Mouse (Mus musculus) adrenal gland, postnatal 4 days (tissue): ENCODE results near the gene Dhx32. TPM values are rescaled to one million over a fixed set of nuclear protein-coding genes. Genes with fewer than 3 reads are reported as not detected.

Source experiments
- DNase-seq, 2 experiments: peaks; one replicate each; pipeline ENCODE4 v3.0.0; 2021 to 2022; ENCODE audit warnings: low spot score in 2 of 2, mixed read lengths in 2 of 2
- long read RNA-seq, 2 experiments: library from polyadenylated mRNA; stranded (forward); transcript quantifications; one replicate each; pipeline ENCODE4 v2.0.0; 2021
- total RNA-seq, 2 experiments: library from RNA; stranded (reverse); gene quantifications; 2 replicates each; pipeline ENCODE4 v1.2.3; 2021

The Dhx32 gene
- 10 to 100 TPM; 54.6 to 57.6 TPM for total RNA-seq
- long read RNA-seq, experiment 1, transcript Dhx32-202 (12 exons, 2,644 nt), result minor isoform, 8 of 65 reads
- long read RNA-seq, experiment 1, transcript Dhx32-201 (12 exons, 2,955 nt), result major isoform, 43 of 65 reads
- long read RNA-seq, experiment 1, partial matches to known transcripts, result 4 of 65 reads
- long read RNA-seq, experiment 1, other reads (novel, unspliced or antisense), result 10 of 65 reads
- long read RNA-seq, experiment 2, transcript Dhx32-201 (12 exons, 2,955 nt), result major isoform, 83 of 142 reads
- long read RNA-seq, experiment 2, transcript Dhx32-202 (12 exons, 2,644 nt), result minor isoform, 16 of 142 reads
- long read RNA-seq, experiment 2, partial matches to known transcripts, result 6 of 142 reads
- long read RNA-seq, experiment 2, other reads (novel, unspliced or antisense), result 32 of 142 reads

DNA sequence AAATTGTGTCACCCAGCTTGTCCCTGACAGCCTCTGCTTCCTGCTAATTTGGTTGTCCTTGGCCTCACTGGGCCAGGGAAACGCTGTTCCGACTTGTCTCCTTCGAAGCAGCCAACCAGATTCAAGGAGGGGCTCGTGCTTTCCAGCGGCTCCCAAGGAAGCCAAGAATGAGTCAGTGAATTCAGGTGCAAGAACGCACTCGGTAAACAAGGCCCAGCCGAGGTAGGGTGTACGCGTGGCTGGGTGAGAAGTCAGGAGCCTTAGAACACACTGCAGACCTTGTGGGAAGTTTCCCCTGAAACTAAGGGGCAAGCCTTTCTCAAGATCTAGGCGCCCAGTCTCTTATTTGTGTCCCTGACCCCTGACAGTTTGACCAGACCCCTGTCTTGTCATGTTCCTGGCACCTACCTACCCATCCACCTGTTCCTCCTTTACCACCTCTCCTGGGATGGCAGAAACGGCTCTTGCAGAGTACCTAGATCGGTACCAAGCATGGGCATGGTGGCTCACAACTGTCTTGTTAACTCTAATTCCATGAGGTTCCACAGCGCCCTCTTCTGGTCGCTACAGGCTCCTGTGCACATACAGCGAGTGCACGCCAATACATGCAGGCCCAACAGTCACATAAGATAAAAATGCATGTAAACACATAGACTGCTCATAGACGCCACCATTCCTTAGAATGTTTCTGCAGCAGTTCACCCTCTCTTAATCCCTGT, at the start of gene Dhx32:
TSS of gene Dhx32 (minus strand) at position 10 of the 719 bp plus-strand sequence.
- DNase-seq, result peak; percentile 43 to 74

DNA sequence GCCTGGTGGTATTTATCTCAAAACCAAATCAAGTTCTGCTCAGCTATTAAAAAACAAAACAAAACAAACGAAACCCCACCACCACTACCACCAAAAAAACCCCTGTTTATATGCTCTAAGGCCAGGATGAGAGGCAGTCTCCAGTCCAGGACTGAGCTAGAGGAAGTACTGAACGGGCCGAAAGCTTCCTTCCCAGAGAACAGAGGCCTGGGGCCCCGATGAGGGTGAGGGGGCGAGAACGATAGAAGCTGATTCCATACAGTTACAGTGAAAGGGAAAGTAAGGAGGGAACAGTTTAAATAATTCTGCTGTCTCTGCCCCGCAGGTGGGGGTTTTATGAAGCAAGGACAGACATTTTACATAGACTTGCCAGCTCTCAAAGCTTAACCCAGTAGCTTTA, 47.1 kb upstream of the Dhx32 start:
- DNase-seq, result no peak

DNA sequence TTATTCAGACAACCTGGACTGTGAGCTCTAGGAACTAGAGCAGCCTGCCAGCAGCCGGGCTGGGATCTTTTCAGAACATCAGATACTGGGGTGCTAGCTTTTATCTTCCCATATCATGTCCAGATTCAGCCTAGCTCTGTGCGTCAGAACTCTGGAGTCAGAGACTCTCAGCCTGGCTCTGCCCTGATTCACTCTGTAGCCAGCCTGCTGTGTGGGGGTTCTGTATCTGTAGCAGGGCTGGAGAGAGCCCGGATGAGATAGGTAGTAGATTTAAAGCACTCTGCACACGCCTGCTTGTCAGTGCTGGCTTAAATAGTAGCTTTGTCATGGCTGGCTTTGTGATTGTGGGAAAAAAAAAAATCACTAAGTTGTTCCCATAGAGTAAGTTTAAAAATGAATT, 46.0 kb upstream of the Dhx32 start:
- no peak for DNase-seq

DNA sequence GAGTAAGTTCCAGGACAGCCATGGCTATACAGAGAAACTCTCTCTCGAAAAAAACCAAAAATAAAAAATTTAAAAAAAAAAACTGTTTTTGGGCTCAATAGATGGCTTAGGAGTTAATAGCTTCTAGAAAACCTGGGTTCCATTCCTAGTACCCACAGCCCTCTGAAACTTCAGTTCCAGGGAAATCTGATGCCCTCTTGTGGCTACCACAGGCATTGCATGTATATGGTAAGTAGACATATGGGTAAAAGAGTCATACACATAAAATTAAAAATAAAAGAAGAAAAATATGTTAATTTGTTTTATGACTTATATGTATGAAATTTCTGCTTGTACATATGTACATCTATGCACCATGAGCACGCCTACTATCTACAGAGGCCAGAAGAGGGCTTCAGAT, 42.1 kb upstream of the Dhx32 start:
- DNase-seq, result no peak

DNA sequence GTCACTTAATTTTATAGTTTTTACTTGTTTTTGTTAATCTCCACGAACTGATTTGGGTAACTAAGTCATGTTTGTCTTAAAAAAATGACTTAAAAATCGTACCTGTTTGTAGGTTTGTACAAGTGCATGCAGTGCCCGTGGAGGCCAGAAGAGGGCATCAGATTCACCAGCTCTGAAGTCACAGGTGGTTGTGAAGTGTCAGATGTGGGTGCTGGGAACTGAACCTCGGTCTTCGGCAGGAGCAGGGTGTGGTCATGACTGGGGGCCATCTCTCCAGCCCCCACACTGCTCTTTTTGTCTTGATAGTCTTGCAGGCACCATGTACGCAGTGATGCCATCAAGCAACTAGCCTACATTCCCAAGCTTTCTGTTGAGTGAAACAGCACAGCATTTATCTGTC, 41.2 kb upstream of the Dhx32 start:
- no peak for DNase-seq

DNA sequence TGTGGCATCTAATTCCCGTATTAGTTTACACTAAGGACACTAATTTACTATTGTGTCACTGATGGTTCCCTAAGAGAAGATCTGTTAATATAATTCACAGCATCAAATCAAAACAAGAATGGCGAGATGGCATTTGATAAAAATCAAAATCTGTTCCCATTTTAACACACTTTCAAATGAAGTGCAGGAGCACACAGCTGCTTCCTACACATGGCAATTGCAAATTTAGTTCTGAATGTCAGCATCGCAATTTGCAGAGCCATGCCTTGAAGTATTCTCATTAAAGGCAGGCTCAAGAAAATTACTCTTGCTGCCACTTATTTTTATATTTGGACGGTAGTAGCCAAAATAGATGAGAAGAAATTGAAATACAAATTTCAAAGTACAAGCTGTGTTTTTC, 30.8 kb upstream of the Dhx32 start:
- DNase-seq, result no peak

DNA sequence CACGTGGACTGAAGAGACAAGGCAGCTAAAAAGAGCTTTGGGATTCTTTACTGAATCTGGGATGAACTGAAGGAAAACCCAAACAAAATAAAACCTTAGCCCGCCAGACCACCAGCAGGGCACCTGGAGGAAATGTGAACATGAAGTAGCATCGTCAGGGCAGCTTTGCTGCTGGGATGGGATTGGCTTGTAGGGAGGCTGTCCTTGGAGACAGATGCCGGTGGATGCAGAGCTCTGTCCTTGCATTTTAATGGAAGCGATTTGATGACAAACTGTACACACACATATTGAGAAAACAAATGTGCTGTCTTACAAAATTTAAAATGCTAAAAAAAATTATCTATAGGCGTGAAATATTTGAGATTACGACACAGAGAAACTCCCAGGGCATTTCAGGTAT, 30.4 kb upstream of the Dhx32 start:
- no peak for DNase-seq

DNA sequence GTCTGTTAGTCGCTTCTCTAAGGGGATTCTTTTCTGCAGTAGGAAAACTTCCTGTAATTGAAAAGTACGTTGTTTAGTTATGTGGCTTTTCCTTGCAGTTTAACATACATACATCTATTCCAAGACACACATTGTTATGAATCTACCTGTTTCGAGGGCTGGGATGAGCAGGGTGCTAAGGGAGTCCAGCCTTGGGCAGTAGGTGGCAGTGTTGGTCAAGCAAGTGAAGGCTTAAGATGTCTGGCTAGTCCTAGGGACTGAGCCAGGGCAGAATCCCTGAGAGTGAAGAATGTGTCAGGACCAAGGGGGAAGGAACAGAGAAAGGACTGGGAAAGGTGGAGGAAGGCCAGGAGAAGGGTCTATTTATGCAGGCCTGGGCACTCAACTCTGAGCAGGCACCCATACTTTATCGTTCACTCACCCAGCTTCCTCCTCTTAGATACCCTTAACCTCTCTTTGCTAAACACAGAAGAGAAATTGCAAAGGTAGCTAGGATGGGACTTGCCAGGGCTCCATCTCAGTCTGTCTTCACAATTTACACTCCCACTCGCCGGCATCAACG, 23.2 kb upstream of the Dhx32 start:
- peak; percentile 11 to 32 for DNase-seq

DNA sequence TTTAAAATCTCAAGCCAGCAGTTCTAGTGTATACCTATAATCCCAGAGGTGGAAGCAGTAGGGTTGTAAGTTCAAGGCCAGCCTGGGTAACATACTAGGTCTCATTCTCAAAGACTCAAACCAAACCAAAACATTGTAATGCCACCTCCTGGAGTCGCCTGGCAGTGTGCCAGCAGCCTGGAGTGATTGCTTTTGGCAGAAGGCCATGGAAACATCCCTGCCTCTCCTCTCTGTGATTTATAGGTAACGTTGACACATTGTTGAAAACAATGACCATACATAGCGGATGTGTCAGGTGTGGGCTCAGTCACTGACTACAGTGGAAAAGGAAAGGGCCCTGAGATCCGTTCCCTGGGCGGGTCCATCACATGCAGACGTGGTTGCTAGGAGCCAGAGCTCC, 19.3 kb upstream of the Dhx32 start:
- no peak for DNase-seq

DNA sequence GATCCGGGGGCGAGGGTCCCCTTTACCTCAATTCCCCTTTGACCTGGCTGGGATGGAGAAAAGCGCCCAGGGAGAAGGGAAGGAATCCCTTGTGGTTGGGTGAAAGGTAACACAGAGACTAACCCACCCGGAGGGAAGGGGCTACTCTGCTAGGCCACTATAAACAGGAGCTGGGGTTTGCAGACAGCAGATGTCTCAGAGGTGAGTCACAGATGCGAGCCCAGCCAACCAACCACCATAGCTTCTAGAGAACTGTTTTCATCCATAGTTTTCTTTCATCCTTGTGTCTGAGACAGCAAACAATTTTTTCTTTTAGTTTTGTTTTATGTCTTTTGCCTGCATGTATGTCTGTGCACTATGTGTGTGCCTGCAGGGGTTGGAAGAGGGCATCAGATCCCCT, 17.4 kb upstream of the Dhx32 start:
- DNase-seq, result no peak

DNA sequence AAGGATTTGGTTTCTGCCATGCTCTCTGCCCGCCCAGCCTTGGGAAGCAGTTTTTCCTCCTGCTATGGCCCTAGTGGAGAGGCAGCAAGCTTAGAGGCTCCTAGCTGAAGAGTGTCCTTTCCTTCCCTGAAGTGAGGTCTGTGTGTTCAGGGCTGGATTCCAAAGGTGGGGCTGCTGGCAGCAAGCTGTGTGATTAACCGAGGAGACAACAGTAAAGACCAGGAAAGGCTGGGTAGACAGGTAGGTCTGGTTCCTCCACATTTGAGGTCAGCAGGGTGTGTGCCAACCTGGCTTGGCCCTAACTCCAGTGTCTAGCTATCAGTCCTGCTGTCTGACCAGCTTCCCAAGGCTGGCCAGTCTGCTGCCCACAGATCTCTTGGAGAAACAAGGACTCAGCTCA, 12.2 kb upstream of the Dhx32 start:
- DNase-seq, result no peak

DNA sequence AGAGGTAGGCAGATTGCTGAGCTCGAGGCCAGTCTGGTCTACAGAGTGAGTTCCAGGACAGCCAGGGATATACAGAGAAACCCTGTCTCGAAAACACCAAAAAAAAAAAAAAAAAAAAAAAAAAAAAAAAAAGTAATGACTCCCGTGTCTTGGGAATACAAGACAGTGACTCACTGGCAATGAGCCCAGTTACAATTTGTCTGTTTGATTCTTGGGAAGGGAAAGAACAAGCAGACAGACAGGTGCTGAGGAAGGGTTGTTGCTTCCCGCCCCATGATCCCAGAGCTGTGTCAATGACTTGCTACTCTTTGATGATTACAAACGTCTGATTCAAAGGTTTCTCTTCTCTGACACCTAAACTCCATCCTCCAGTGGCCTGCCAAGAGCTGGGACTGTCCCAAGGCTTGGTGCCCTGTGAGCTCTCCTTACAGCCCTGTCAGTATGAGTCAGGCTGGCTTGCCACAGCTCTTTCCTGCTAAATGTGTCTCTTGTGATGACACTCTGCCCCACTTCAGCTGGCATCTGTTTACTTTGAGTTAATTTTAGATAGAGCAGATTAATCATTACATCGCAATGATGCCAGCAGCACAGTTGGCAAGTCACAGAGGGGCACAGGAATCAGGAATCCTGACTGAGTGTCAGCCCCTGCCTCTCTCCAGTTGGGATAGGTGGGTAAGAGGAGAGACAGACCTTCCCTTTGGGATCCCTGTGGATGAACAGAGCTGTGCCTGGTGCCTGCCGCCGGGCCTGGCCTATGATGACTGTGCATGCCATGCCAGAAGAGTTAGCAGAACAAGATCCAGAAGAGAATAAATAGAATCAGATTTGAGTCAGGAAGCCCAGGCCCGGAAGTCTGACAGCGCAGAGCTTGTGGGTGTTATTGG, 11.0 kb upstream of the Dhx32 start:
- DNase-seq, result no peak

DNA sequence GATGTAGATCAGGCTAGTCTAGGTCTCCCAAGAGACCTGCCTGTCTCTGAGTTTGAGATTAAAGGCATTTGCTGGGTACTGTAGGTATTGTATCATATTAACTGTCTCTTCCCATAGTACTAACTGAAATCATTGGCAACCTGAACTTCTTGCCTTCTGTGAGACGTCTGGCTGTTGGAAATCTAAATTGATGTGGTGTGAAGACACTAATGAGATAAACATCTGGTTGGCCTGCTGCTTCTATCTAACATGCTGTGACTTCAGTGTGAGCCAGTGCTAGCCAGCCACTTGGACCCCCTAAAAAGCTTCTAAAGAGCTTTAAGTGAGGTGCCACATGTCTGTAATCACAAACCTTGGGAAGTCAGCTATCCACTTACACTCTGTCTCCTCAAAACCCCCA, 10.2 kb upstream of the Dhx32 start:
- DNase-seq, result no peak

DNA sequence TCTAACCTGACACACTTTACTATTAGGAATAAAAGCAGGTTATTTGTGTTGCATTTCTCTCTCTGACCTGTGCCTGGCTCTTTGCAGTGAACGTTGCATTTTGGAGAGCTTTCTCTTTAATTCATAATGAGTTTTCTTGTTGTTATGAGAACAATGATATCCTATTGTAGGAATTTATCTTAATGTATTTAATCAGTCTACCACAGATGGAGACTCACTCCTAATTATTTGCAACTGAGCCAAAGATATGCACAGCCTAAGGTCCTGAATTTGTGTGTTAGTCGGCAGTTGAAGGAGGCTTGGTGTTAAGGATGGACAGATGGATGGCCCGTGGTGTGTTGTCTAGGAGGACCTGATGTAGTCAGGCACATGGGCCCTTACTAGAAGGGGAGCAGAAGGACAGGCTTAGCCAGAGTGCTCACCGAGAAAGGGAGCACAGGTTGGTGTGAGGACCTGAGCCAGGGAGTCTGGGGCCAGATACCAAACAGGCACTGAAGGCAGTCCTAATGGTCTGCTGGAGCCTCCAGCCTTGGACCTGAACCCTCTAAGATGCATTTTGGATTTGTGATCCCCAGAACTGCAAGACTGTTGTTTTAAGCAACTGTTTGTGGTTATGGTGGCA, 8.2 kb upstream of the Dhx32 start:
- DNase-seq, result no peak

DNA sequence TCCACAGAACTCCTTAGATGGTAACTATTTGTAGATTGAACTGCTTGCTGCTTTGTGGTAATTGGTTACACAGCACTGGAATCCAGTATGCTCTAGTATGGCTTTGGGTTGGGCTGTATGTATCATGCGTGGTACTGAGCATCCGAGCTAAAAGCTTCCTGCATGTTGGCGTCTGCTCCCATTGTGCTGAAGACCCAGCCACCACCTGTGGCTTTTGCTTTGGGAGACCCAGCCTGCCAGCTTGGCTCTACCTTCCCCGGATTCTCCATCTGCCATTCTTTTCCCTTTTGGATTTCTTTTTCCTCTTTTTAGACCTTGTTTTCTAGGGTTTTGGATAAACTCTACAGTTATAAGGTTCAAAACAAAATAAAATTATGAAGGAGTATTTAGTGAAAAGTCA, 7.6 kb upstream of the Dhx32 start:
- DNase-seq, result no peak

DNA sequence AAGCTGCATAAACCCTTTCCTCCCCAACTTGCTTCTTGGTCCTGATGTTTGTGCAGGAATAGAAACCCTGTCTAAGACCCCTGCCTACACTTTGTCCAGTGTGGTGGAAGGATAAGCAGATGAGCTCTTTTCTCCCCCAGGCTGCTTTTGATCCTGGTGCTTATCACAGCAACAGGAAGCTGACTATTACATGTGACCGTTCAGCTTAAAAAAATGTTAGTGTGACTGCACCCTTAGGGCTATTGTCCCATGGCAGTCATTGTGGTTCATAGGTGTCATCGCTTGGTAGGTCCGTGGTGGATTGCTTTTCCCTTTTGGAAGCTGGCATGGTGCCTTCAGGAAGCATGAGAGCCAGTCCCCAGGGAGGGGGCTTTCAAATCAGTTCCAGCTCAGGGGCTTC, 5.6 kb upstream of the Dhx32 start:
- no peak for DNase-seq

DNA sequence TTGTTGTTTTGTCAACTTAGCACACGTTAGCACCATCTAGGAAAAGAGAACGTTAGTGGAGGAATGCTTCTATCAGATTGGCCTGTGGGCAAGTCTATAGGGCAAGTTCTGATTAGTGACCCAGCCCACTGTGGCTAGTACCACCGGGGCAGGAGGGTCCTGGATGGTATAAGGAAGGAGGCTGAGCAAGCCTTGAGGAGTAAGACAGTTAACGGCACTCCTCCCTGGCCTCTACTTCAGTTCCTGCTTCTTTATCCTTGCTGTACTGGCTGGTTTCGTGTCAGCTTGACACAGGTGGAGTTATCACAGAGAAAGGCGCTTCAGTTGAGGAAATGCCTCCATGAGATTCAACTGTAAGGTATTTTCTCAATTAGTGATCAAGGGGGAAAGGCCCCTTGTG, 5.0 kb upstream of the Dhx32 start:
- DNase-seq, result no peak

DNA sequence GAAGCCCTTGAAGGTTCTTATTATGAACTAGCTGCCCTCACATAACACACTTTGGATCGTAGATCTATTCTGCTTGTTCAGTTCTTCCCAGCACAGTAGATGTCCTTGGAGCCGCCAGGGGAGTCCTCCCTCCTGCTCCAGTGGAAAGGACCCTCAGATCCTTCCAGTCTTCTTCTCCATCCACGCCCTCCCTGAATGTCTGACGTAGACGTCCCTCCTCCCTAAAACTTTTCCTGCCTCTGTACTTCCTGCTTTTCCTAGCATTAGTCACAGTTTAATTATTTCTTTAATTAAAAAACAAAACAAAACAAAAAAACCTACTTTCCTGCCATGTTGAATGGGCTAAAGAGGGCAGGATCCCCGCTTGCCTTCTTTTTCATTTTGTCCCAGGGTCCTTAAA, 535 bp downstream of the Dhx32 start:
- no peak for DNase-seq

DNA sequence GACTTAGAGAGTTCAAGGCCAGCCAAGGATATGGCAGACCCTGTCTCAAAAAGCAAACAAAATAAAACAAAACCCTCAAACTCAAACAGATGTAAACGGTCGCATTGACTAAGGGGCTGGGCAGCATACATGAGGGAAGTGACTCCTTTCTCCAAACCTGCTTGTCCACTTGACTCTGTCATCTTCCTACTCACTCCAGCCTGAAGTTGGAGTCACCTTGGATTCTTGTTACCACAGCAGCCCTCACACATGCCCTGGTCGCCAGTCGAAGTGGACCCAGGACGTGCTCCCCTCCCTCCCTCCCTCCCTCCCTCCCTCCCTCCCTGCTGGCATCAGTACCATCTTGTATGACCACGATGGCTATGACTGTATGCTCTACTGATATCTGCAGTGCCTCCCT, 943 bp downstream of the Dhx32 start:
- DNase-seq, result no peak

DNA sequence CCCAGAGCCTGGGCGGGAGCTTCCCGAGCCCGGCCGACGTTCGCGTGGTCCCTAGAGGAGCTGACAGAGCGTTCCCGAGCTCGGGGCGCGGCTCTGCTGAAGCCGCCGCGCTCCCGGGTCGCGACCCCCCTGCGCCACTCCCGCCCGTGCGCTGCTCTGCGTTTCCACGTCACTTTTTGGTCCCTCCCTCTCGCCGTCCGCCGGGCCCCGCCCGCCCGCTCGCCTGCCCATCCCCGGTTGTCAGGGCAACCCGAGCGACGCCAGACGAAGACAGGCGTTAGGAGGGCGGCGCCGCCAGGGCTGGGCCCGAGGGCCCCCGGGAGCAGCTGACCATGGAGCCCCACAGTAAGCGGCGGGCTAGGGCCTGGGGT, 5.9 kb downstream of the Dhx32 start, which contains the start of gene Fank1:
TSS of gene Fank1 (plus strand) at position 236 of the 371 bp plus-strand sequence.
- DNase-seq, result peak; percentile 69 to 76
